Mouse (Mus musculus): ENCODE measurements around the gene Hs3st3b1. TPM values are rescaled to one million over a fixed set of nuclear protein-coding genes. Genes with fewer than 3 reads are reported as not detected.
A peak's percentile ranks its signal among the peaks of the same experiment; 100 is the strongest.

Gene Hs3st3b1
- polyA plus RNA-seq, 1 experiment from 2014 or later: 4.2 TPM

GRCm38 (mm10) chr11:63919211-63920098, 2.6 kb downstream of the Hs3st3b1 start:
- 2% methylated on average over 52 of the region's 52 CpGs for WGBS (ENCODE audit: insufficient replicate concordance)
- H3K4me1 ChIP-seq (ENCODE audit: control insufficient read depth, insufficient read depth, low read length): peaks cover 22% of the 10 kb centered on the region
- peak overlapping the region; percentile 92 for H3K4me2 ChIP-seq
- H3K27ac ChIP-seq (ENCODE audit: low read depth, low read length): no peak overlapping the region
- ATAC-seq (replicated peaks; ENCODE audit: insufficient number of reproducible peaks, low FRiP score, low TSS enrichment): no peak
- H3K9ac ChIP-seq (ENCODE audit: low read depth, low read length): peak overlapping the region; percentile 72
- peaks cover 39% of the 10 kb centered on the region for H3K27me3 ChIP-seq (ENCODE audit: control insufficient read depth, insufficient read depth, low read length)
- no peaks in the 10 kb centered on the region for H3K36me3 ChIP-seq (ENCODE audit: control insufficient read depth, insufficient read depth, low read length)
- H3K9me3 ChIP-seq (replicated peaks; ENCODE audit: control insufficient read depth, low read length): no peaks in the 10 kb centered on the region
- H3K4me3 ChIP-seq (ENCODE audit: low read depth, low read length): peak overlapping the region; percentile 62

GRCm38 (mm10) chr11:63918321-63919105, 3.6 kb downstream of the Hs3st3b1 start:
- Histone ChIP-seq H3K9me3 (replicated peaks; ENCODE audit: control insufficient read depth, low read length) (no peaks in the 10 kb centered on the region), H3K4me2 (peak overlapping the region; percentile 92), H3K9ac (ENCODE audit: low read depth, low read length) (peak overlapping the region; percentile 29; the same call in 1 of the 2 replicates), H3K27me3 (ENCODE audit: control insufficient read depth, insufficient read depth, low read length) (peaks cover 37% of the 10 kb centered on the region), H3K27ac (ENCODE audit: low read depth, low read length) (no peak overlapping the region), H3K4me1 (ENCODE audit: control insufficient read depth, insufficient read depth, low read length) (peaks cover 29% of the 10 kb centered on the region), H3K4me3 (ENCODE audit: low read depth, low read length) (peak overlapping the region; percentile 62), H3K36me3 (ENCODE audit: control insufficient read depth, insufficient read depth, low read length) (no peaks in the 10 kb centered on the region)
- ATAC-seq (replicated peaks; ENCODE audit: insufficient number of reproducible peaks, low FRiP score, low TSS enrichment): no peak
- WGBS (ENCODE audit: insufficient replicate concordance): 20% methylated on average over 17 of the region's 17 CpGs

GRCm38 (mm10) chr11:63917561-63917960, 4.5 kb downstream of the Hs3st3b1 start:
- 17% methylated on average over 6 of the region's 6 CpGs for WGBS (ENCODE audit: insufficient replicate concordance)
- Histone ChIP-seq H3K4me1 (ENCODE audit: control insufficient read depth, insufficient read depth, low read length) (peaks cover 21% of the 10 kb centered on the region), H3K4me3 (ENCODE audit: low read depth, low read length) (no peak overlapping the region), H3K27me3 (ENCODE audit: control insufficient read depth, insufficient read depth, low read length) (peaks cover 27% of the 10 kb centered on the region), H3K27ac (ENCODE audit: low read depth, low read length) (no peak overlapping the region), H3K36me3 (ENCODE audit: control insufficient read depth, insufficient read depth, low read length) (no peaks in the 10 kb centered on the region), H3K9ac (ENCODE audit: low read depth, low read length) (no peak overlapping the region), H3K9me3 (replicated peaks; ENCODE audit: control insufficient read depth, low read length) (no peaks in the 10 kb centered on the region), H3K4me2 (no peak overlapping the region)
- no peak for ATAC-seq (replicated peaks; ENCODE audit: insufficient number of reproducible peaks, low FRiP score, low TSS enrichment)

DNA sequence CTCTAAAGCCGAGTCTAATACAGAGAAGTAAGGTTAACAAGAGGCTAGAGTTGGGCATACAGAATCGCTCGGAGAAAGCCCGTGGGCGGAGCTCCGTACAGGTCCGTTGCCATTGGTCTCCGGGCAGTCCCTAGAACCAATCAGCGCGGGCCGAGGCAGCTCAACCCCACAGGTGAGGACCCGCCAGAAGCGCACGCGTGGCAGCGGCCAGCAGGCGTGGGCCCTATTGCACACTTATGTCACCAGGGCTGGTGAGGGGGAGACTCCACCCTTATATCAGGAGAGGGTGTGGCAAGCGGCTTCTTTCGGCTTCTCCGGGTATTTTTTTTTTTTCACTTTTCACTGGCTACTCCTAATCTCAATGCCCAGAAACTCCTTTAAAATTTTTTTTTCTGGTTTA, 7.7 kb downstream of the Hs3st3b1 start:
- H3K4me3 ChIP-seq (ENCODE audit: low read depth, low read length): peak overlapping the region; percentile 36
- no peaks in the 10 kb centered on the region for H3K9me3 ChIP-seq (replicated peaks; ENCODE audit: control insufficient read depth, low read length)
- H3K4me2 ChIP-seq: peak overlapping the region; percentile 63
- peak; percentile 69; the same call in 1 of the 2 replicates for ATAC-seq (replicated peaks; ENCODE audit: insufficient number of reproducible peaks, low FRiP score, low TSS enrichment)
- peaks cover 28% of the 10 kb centered on the region for H3K4me1 ChIP-seq (ENCODE audit: control insufficient read depth, insufficient read depth, low read length)
- 6% methylated on average over 20 of the region's 20 CpGs for WGBS (ENCODE audit: insufficient replicate concordance)
- peaks cover 10% of the 10 kb centered on the region for H3K27me3 ChIP-seq (ENCODE audit: control insufficient read depth, insufficient read depth, low read length)
- H3K9ac ChIP-seq (ENCODE audit: low read depth, low read length): peak overlapping the region; percentile 2; the same call in 1 of the 2 replicates
- no peaks in the 10 kb centered on the region for H3K36me3 ChIP-seq (ENCODE audit: control insufficient read depth, insufficient read depth, low read length)
- H3K27ac ChIP-seq (ENCODE audit: low read depth, low read length): no peak overlapping the region

- H3K27me3 ChIP-seq (ENCODE audit: control insufficient read depth, insufficient read depth, low read length): peaks cover 7% of the 10 kb centered on the region
- H3K9ac ChIP-seq (ENCODE audit: low read depth, low read length): peak overlapping the region; percentile 2; the same call in 1 of the 2 replicates
- H3K27ac ChIP-seq (ENCODE audit: low read depth, low read length): no peak overlapping the region
- H3K4me3 ChIP-seq (ENCODE audit: low read depth, low read length): peak overlapping the region; percentile 36
- H3K4me1 ChIP-seq (ENCODE audit: control insufficient read depth, insufficient read depth, low read length): peaks cover 25% of the 10 kb centered on the region
- H3K9me3 ChIP-seq (replicated peaks; ENCODE audit: control insufficient read depth, low read length): no peaks in the 10 kb centered on the region
- ATAC-seq (replicated peaks; ENCODE audit: insufficient number of reproducible peaks, low FRiP score, low TSS enrichment): no peak
- 32% methylated on average over 4 of the region's 4 CpGs for WGBS (ENCODE audit: insufficient replicate concordance)
- H3K36me3 ChIP-seq (ENCODE audit: control insufficient read depth, insufficient read depth, low read length): no peaks in the 10 kb centered on the region
- peak overlapping the region; percentile 63 for H3K4me2 ChIP-seq
Observed at GRCm38 (mm10) chr11:63913936-63914335, 8.2 kb downstream of the Hs3st3b1 start.

- 40% methylated on average over 5 of the region's 5 CpGs for WGBS (ENCODE audit: insufficient replicate concordance)
- no peak overlapping the region for H3K27ac ChIP-seq (ENCODE audit: low read depth, low read length)
- H3K4me3 ChIP-seq (ENCODE audit: low read depth, low read length): no peak overlapping the region
- no peak overlapping the region for H3K4me2 ChIP-seq
- no peak for ATAC-seq (replicated peaks; ENCODE audit: insufficient number of reproducible peaks, low FRiP score, low TSS enrichment)
- H3K27me3 ChIP-seq (ENCODE audit: control insufficient read depth, insufficient read depth, low read length): no peaks in the 10 kb centered on the region; the same call in 1 of the 2 replicates
- H3K9me3 ChIP-seq (replicated peaks; ENCODE audit: control insufficient read depth, low read length): no peaks in the 10 kb centered on the region
- peaks cover 21% of the 10 kb centered on the region for H3K4me1 ChIP-seq (ENCODE audit: control insufficient read depth, insufficient read depth, low read length)
- no peak overlapping the region for H3K9ac ChIP-seq (ENCODE audit: low read depth, low read length)
- no peaks in the 10 kb centered on the region for H3K36me3 ChIP-seq (ENCODE audit: control insufficient read depth, insufficient read depth, low read length)
Observed at GRCm38 (mm10) chr11:63911001-63911400, 11.1 kb downstream of the Hs3st3b1 start.

DNA sequence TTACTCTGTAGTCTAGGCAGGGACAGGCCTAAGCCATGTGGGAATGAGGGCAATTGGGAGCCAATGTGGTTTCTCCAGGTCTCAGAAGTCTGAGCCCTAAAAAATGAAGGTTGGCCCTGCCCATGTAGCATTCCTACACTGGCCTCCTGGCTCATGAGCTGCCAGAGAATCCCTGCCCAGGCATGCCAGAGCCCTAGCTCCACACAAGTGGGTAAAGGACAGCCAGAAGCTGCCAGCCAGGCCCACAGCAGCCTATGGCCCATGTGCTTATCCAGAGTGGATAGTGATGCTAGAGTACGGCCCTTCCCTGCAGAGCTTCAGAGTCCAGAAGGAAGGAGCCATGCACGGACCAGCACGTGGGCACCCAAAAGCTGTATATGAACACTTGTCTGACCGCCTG, 12.1 kb downstream of the Hs3st3b1 start:
- no peak for ATAC-seq (replicated peaks; ENCODE audit: insufficient number of reproducible peaks, low FRiP score, low TSS enrichment)
- Histone ChIP-seq H3K27ac (ENCODE audit: low read depth, low read length) (no peak overlapping the region), H3K4me2 (no peak overlapping the region), H3K36me3 (ENCODE audit: control insufficient read depth, insufficient read depth, low read length) (no peaks in the 10 kb centered on the region), H3K4me1 (ENCODE audit: control insufficient read depth, insufficient read depth, low read length) (peaks cover 18% of the 10 kb centered on the region), H3K4me3 (ENCODE audit: low read depth, low read length) (no peak overlapping the region), H3K9ac (ENCODE audit: low read depth, low read length) (no peak overlapping the region), H3K27me3 (ENCODE audit: control insufficient read depth, insufficient read depth, low read length) (no peaks in the 10 kb centered on the region; the same call in 1 of the 2 replicates), H3K9me3 (replicated peaks; ENCODE audit: control insufficient read depth, low read length) (no peaks in the 10 kb centered on the region)
- 89% methylated on average over 4 of the region's 4 CpGs for WGBS (ENCODE audit: insufficient replicate concordance)

- Histone ChIP-seq H3K27me3 (ENCODE audit: control insufficient read depth, insufficient read depth, low read length) (no peaks in the 10 kb centered on the region; the same call in 1 of the 2 replicates), H3K27ac (ENCODE audit: low read depth, low read length) (no peak overlapping the region), H3K9me3 (replicated peaks; ENCODE audit: control insufficient read depth, low read length) (no peaks in the 10 kb centered on the region), H3K4me1 (ENCODE audit: control insufficient read depth, insufficient read depth, low read length) (peaks cover 10% of the 10 kb centered on the region), H3K4me2 (no peak overlapping the region), H3K36me3 (ENCODE audit: control insufficient read depth, insufficient read depth, low read length) (no peaks in the 10 kb centered on the region), H3K9ac (ENCODE audit: low read depth, low read length) (no peak overlapping the region), H3K4me3 (ENCODE audit: low read depth, low read length) (no peak overlapping the region)
- 59% methylated on average over 4 of the region's 4 CpGs for WGBS (ENCODE audit: insufficient replicate concordance)
- no peak for ATAC-seq (replicated peaks; ENCODE audit: insufficient number of reproducible peaks, low FRiP score, low TSS enrichment)
Observed at GRCm38 (mm10) chr11:63908500-63908899, 13.6 kb downstream of the Hs3st3b1 start.
